Mouse (Mus musculus) urinary bladder, postnatal 36 days (tissue): ENCODE measurements around the gene Ninl.

Experiments
- DNase-seq, 2 experiments: peaks; one replicate each; pipeline ENCODE4 v3.0.0; 2022; ENCODE audit warnings: low spot score in 2 of 2, mixed read lengths in 1 of 2

Ninl gene

DNA sequence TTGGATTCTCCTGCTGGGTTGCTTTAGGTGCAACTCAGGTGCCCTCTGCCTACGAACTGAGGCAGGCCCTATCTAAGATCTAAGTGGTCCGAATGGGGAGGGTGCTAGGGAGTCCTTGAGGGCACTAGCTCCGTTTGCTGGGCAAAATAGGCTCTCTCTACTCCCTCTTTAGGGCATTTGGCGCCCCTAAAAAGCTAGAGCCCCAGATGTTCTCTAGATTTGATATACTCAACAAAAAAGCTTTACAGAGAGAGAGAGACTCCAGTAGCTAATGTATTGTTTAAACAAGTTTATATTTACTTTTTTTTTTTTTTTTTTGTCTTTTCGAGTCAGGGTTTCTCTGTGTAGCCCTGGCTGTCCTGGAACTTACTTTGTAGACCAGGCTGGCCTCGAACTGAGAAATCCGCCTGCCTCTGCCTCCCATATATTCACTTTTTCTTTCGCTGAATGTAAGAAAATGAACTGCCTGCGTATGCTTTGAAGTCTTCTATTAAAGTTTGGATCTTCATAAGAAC, 134.2 kb downstream of the Ninl start, which contains the start of gene Gins1:
Gins1 (plus strand) TSS at position 465 of the 515 bp plus-strand sequence.
- no peak for DNase-seq

DNA sequence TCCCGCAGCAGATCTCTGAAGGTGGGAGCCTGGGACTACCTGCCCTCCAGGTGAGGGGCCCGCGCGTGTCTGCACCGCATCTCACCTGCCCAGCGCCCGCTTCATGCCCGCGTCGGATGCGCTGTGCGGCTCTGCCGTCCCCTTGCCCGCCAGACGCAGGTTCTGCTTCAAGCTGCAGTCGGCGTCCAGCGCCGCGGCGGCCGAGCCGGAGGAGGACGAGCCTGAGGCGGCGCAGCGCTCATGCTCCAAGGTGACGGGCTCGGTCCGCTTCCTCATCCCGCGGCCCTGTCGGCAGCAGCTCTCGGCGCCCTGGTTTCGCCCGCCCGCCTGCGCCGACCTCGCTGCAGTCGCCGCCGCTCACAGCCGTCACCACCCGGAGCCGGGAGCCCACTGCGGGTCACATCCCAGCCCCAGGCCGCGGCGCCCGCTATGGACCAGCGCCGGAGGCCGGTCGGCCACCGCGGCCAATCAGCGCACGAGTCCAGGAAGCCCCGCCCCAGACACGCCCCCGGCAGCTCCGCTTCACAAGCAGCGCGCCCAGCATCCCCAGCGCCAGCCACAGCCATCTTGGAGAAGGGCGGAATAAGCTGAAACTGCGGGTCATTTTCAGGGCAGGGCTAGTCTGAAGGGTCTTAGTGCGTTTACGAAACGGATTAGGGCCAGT, 134.8 kb downstream of the Ninl start, which contains the start of gene Abhd12:
Abhd12 (minus strand) TSS at position 470 of the 664 bp plus-strand sequence.
- DNase-seq: peak; percentile 97 to 99

GRCm38 (mm10) chr2:150902347-150902746, 136.8 kb downstream of the Ninl start:
- no peak for DNase-seq

- no peak for DNase-seq
Measured at GRCm38 (mm10) chr2:150900341-150900740, 138.8 kb downstream of the Ninl start.

DNA sequence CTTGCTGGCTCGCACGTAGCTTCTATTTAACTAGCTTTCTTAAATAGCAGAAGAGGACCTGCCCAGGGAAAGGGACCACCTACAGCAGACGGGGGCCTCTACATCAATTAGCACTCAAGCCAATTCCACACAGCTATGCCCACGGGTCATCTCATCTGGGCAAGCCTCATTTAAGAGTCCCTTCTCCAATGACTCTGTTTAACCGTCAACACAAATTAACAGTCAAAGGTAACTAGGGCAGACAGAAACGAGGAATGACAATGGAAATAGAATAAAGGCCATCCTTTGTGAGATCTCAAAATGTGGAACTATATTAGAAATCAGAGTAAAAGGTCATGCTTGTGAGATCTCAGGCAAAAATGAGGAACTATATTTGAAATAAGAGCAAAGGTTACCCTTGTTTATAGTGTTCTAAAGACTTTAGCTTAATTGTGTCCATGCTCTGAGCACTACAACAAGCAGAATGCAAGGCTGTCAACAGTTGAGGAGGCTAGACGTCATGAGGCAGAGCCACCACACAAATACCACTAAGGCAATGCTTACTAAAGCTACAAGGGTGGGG, 143.4 kb downstream of the Ninl start:
- DNase-seq: no peak

GRCm38 (mm10) chr2:150894617-150895267, 144.4 kb downstream of the Ninl start:
- no peak for DNase-seq

DNA sequence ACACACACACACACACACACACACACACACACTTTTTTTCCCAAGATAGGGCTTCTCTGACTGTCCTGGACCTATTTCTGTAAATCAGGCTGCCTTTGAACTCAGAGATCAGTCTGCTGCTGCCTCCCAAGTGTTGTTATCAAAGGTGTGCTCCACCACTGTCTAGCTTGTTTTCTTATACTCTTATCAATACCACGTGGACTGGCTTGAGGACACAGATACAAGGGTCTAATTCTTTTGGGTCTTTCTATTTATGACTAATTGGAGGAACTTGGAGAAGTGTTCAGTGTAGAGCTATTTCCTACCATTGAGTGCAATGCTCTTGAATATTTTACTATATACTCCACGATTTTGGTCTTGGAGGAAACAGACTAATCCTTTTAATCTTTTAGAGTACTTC, 151.8 kb downstream of the Ninl start:
- DNase-seq: no peak

DNA sequence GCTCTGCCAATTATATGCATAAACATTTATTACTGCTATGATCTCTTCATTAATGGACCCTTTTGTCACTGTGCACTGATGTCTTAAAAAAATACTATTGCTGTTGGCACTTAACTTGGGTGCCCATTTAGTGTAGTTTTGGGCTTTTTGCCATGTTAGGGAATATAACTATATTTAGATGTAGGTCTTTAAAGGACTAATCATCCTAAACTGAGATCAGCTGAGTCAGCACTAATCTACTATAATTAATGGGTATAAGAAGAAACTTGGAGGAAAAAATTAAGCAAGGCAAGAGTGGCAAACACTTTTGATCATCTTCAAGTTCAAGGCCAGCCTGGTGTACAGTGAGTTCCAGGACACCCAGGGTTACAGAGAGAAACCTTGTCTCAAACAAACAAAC, 152.9 kb downstream of the Ninl start:
- no peak for DNase-seq

- no peak for DNase-seq
Measured at GRCm38 (mm10) chr2:150885814-150886213, 153.4 kb downstream of the Ninl start.

- DNase-seq: peak in 1 of 2 experiments; percentile 57
Measured at GRCm38 (mm10) chr2:150884779-150885110, 154.4 kb downstream of the Ninl start.
